Mouse (Mus musculus) left cerebral cortex, adult 2 months (tissue): ENCODE results near the gene Crlf1. TPM values are rescaled to one million over a fixed set of nuclear protein-coding genes. Genes with fewer than 3 reads are reported as not detected.

ENCODE experiments used
- DNase-seq, 2 experiments: peaks; one replicate each; pipeline ENCODE4 v3.0.0; 2021 to 2022; ENCODE audit warnings: low spot score in 2 of 2, mixed read lengths in 1 of 2; ENCODE audit errors: extremely low spot score in 1 of 2
- H3K27ac ChIP-seq: fragments of 200-600 bp; 2 replicates; pipeline ENCODE4 v1.8.1; 2022
- H3K4me3 ChIP-seq: fragments of 200-600 bp; 2 replicates; pipeline ENCODE4 v1.8.1; 2022
- CTCF ChIP-seq: fragments of 200-600 bp; IDR thresholded peaks from 2 replicates; pipeline ENCODE4 v1.8.1; 2022; ENCODE audit warnings: antibody characterized with exemption, mild to moderate bottlenecking, moderate library complexity
- intact Hi-C: fragments of 180-260 bp; cut with DNase I; formaldehyde crosslinking; loops from one replicate; pipeline ENCODE4 v1.15.1; 2025
- total RNA-seq, 2 experiments: library from RNA; stranded (reverse); gene quantifications; 2 replicates each; pipeline ENCODE4 v1.2.3; 2021

The Crlf1 gene
- total RNA-seq, 2 experiments from 2014 or later, result 2.6 to 3.0 TPM

GRCm38 (mm10) chr8:70490061-70490879 lies 2.7 kb upstream of the Crlf1 start:
- DNase-seq, result no peak
- H3K4me3 ChIP-seq, result no peak overlapping the region
- TF ChIP-seq CTCF, result no peak
- intact Hi-C loops, result no loop called here
- H3K27ac ChIP-seq, result no peak overlapping the region

DNA sequence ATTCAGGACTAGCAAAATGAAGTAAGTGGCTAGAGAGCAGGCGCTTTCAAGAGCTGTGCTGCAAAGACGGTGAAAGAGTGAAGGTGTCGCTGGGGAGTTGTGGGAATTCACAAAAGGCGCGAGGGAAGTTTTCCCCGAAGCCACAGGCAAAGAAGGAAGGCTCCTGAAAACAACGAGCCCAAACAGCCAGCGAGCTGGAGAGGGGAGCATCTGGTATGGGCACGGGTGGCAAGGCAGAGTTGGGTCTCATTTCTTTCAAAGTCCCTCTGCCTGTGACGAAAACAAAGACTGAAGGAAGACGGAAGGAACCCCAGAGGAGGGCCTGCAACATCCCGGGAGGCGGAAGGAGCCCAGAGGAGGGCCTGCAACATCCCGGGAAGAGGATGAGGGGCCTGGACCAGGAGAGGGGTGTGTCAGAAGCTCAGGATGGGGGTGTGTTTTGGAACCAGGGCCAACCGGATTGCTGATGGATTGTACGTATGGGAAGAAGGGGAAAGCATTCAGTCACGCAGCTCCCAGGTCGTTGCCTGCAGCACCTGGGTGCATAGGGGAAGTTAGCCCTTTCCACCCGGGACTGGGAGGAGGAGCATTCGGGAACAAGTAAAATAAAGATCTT lies 2.0 kb upstream of the Crlf1 start:
- no peak for TF ChIP-seq CTCF
- Histone ChIP-seq H3K27ac (no peak overlapping the region), H3K4me3 (no peak overlapping the region)
- intact Hi-C loops, result no loop called here
- no peak for DNase-seq

GRCm38 (mm10) chr8:70493692-70494415 lies 896 bp downstream of the Crlf1 start:
- no peak for TF ChIP-seq CTCF
- Histone ChIP-seq H3K4me3 (0 out of 2 replicates have a peak overlapping the region, but pooled peaks have one; percentile 27), H3K27ac (no peak overlapping the region)
- no peak for DNase-seq
- intact Hi-C loops, result no loop called here

GRCm38 (mm10) chr8:70494416-70494945 lies 1.5 kb downstream of the Crlf1 start:
- no peak overlapping the region for H3K4me3 ChIP-seq

GRCm38 (mm10) chr8:70495001-70495770 lies 2.2 kb downstream of the Crlf1 start:
- intact Hi-C loops, result no loop called here
- no peak overlapping the region for H3K27ac ChIP-seq
- no peak for TF ChIP-seq CTCF
- no peak overlapping the region for H3K4me3 ChIP-seq
- no peak for DNase-seq

More at GRCm38 (mm10) chr8:70494416-70494945, 1.5 kb downstream of the Crlf1 start:
- no peak overlapping the region for H3K27ac ChIP-seq
- intact Hi-C loops, result no loop called here
- no peak for DNase-seq
- TF ChIP-seq CTCF, result no peak

DNA sequence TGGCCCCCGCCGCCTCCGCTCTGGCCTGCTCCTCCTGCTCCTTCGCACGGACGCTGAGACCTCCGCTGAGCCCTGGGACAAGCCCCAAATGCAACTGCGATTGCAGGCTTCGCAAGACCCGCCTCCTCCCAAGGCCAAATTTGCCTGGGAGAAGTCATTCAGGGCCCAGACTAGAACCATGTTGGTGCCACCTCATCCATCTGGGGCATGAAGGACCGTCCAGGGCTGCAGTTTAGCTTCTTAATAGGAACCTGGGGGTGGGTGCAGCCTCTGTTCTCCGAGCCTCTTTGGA lies 2.8 kb downstream of the Crlf1 start:
- Histone ChIP-seq H3K27ac (no peak overlapping the region), H3K4me3 (no peak overlapping the region)
- TF ChIP-seq CTCF, result no peak
- intact Hi-C loops, result no loop called here
- no peak for DNase-seq

DNA sequence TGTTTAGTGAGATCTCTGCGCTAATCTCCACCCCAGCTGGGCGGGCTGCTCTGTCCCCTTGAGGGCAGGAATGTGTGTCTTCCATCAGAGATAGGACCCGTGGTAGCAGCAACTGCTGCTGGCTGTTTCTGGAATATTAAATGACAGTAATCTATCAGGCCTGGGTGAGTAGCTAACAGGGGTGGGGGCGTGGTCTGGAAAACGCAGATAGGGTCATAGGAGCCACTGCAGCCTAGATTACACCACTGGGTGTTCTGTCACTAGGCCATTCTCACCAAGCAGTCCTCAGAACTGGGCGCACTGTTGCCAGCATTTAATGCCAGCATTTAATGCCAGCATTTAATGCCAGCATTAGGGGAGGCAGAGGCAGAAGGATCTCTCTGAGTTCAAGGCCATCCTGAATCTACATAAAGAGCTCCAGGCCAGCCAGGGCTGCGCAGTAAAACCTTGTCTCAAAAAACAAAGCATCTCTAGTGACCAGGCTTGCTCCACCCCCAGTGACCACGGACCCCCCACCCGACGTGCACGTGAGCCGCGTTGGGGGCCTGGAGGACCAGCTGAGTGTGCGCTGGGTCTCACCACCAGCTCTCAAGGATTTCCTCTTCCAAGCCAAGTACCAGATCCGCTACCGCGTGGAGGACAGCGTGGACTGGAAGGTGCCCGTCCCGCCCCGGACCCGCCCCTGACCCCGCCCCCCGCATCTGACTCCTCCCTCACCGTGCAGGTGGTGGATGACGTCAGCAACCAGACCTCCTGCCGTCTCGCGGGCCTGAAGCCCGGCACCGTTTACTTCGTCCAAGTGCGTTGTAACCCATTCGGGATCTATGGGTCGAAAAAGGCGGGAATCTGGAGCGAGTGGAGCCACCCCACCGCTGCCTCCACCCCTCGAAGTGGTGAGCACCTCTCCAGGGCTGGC lies 7.7 kb downstream of the Crlf1 start:
- H3K4me3 ChIP-seq, result no peak overlapping the region
- no peak for TF ChIP-seq CTCF
- intact Hi-C loops, result loop anchor here (5.0 to 10.0 kb wide), 2 partner anchors 53 to 146 kb away; partner anchors contain the start of gene Upf1
- DNase-seq, result no peak
- H3K27ac ChIP-seq, result no peak overlapping the region

DNA sequence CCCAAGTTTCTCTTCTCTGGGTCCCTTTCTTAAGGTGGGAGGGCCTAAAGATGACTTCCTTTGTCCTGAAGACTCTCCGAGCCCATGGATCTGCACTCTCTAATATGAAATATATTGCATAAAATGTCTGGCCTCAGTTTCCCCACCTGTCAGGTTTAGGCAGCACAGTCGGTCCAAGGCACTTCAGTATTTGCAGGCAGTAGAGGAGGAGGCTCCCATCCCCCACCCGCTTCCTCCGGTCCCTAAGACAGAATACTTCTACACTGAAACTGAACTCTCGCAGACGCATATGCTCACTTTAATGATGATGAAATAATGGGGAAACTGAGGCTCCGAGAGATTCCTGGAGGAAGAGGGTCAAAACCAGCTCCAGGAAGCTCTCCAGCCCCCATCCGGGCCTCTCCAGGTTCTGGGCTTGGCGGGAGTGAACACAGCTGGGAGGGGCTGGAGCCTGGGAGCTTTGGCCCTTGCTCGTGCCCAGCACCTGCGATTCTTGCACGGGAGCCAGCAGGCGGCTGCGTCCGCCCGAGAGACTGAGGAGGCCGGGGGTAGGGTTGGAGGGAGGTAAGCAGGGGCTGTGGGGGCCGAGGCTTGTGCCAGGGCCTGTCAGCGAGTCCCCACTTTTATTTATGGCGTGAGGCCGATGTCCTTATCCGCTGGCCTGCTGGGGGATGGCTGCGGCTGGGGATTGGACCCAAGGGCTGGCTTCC lies 9.0 kb downstream of the Crlf1 start:
- Histone ChIP-seq H3K27ac (no peak overlapping the region), H3K4me3 (no peak overlapping the region)
- no peak for DNase-seq
- intact Hi-C loops, result loop anchor here (5.0 to 10.0 kb wide), 2 partner anchors 55 to 147 kb away; partner anchors contain the start of gene Upf1
- no peak for TF ChIP-seq CTCF

- no peak for TF ChIP-seq CTCF
- no peak overlapping the region for H3K27ac ChIP-seq
- DNase-seq, result no peak
- H3K4me3 ChIP-seq, result no peak overlapping the region
- intact Hi-C loops, result loop anchor here (5.0 to 10.0 kb wide), 2 partner anchors 55 to 148 kb away; partner anchors contain the start of gene Upf1
These were observed 9.6 kb downstream of the Crlf1 start for GRCm38 (mm10) chr8:70502540-70502939.
